Comparison of ENCODE assay signal across 7 mouse cellular contexts in genomic region chr7:105482426-105482825, GRCm38 (mm10). TPM values are rescaled to one million over a fixed set of nuclear protein-coding genes. Genes with fewer than 3 reads are reported as not detected.
DNase-seq lines count a peak whose midpoint lies in the region; ATAC-seq and TF ChIP-seq lines count a peak whose summit lies in the region.

No protein-coding gene starts in this region.

- peaks cover 6% of the 10 kb centered on the region for H3K27me3 ChIP-seq in forebrain, embryonic 13.5 days
- peaks cover 25% of the 10 kb centered on the region for H3K27me3 ChIP-seq in limb, embryonic 12.5 days
- H3K27me3 ChIP-seq in myocyte (ENCODE audit: control insufficient read depth, insufficient read depth, insufficient read length), result no peaks in the 10 kb centered on the region

- DNase-seq in heart, postnatal 25 days (ENCODE audit: low spot score), result peak; percentile 63
- DNase-seq in layer of hippocampus, postnatal 36 days, result no peak
- DNase-seq in spleen, postnatal 10 days (ENCODE audit: low spot score in 2 of 2), result no peak

- TF ChIP-seq POLR2A in cortical plate, adult 2 months (IDR thresholded peaks at IDR 0.05; ENCODE audit: extremely low read depth, insufficient read depth, low read length), result no peak
- peak; percentile 37 for TF ChIP-seq POLR2A in myocyte (IDR thresholded peaks at IDR 0.05; ENCODE audit: insufficient read length, low read depth)

- no peaks in the 10 kb centered on the region for H3K36me3 ChIP-seq in forebrain, embryonic 13.5 days (ENCODE audit: poor library complexity, severe bottlenecking)
- H3K36me3 ChIP-seq in limb, embryonic 12.5 days, result no peaks in the 10 kb centered on the region
- H3K36me3 ChIP-seq in myocyte (ENCODE audit: control insufficient read depth, insufficient read depth), result no peaks in the 10 kb centered on the region

- no peak for TF ChIP-seq CTCF in cortical plate, adult 2 months (IDR thresholded peaks at IDR 0.05; ENCODE audit: extremely low read depth, insufficient read depth, low read length)

- H3K79me2 ChIP-seq in myocyte (ENCODE audit: control insufficient read depth, insufficient read depth), result no peaks in the 10 kb centered on the region

- peak; percentile 41 for ATAC-seq in forebrain, embryonic 13.5 days
- peak; percentile 40; the same call in 1 of the 2 replicates for ATAC-seq in limb, embryonic 12.5 days (ENCODE audit: insufficient number of reproducible peaks, insufficient read depth, low FRiP score, low TSS enrichment, low read depth)

- H3K4me2 ChIP-seq in forebrain, embryonic 13.5 days, result peak overlapping the region; percentile 68
- H3K4me2 ChIP-seq in limb, embryonic 12.5 days, result peak overlapping the region; percentile 84
- peak overlapping the region; percentile 85 for H3K4me2 ChIP-seq in myocyte (ENCODE audit: low read depth)

- peaks cover 2% of the 10 kb centered on the region; the same call in 1 of the 2 replicates for H3K4me1 ChIP-seq in cortical plate, adult 2 months (ENCODE audit: control insufficient read depth, insufficient read depth, low read length)
- peaks cover 30% of the 10 kb centered on the region for H3K4me1 ChIP-seq in forebrain, embryonic 13.5 days
- H3K4me1 ChIP-seq in limb, embryonic 12.5 days (replicated peaks), result peaks cover 14% of the 10 kb centered on the region; the same call in 1 of the 2 replicates

- peak overlapping the region; percentile 96 for H3K27ac ChIP-seq in cortical plate, adult 2 months (ENCODE audit: insufficient read depth, low read length)
- no peak overlapping the region for H3K27ac ChIP-seq in forebrain, embryonic 13.5 days
- peak overlapping the region; percentile 62; the same call in 1 of the 2 replicates for H3K27ac ChIP-seq in limb, embryonic 12.5 days

- peak overlapping the region; percentile 46 for H3ac ChIP-seq in myocyte (ENCODE audit: control insufficient read depth, insufficient read length)

- H3K4me3 ChIP-seq in cortical plate, adult 2 months (ENCODE audit: insufficient read depth, low read length), result peak overlapping the region; percentile 20
- peak overlapping the region; percentile 45 for H3K4me3 ChIP-seq in forebrain, embryonic 13.5 days
- peak overlapping the region; percentile 47 for H3K4me3 ChIP-seq in limb, embryonic 12.5 days (replicated peaks)
- H3K4me3 ChIP-seq in myocyte, result peak overlapping the region; percentile 57

- H3K9ac ChIP-seq in forebrain, embryonic 13.5 days, result peak overlapping the region; percentile 69; the same call in 1 of the 2 replicates
- peak overlapping the region; percentile 70; the same call in 1 of the 2 replicates for H3K9ac ChIP-seq in limb, embryonic 12.5 days (replicated peaks)

- no peaks in the 10 kb centered on the region for H3K9me3 ChIP-seq in forebrain, embryonic 13.5 days (replicated peaks)
- no peaks in the 10 kb centered on the region for H3K9me3 ChIP-seq in limb, embryonic 12.5 days

- intact Hi-C loops in heart, postnatal 25 days (cut with DNase I), result loop anchor here (5.0 kb wide), 1 partner anchor 255 kb away; the partner anchor contains the start of genes Ilk and Rrp8

- 48% methylated on average over 8 of the region's 8 CpGs for WGBS in forebrain, embryonic 13.5 days
- WGBS in limb, embryonic 12.5 days, result 34% methylated on average over 8 of the region's 8 CpGs

TF ChIP-seq in myocyte, 11 proteins besides CTCF, POLR2A, EP300 and RAD21:
- TF ChIP-seq CEBPB (IDR thresholded peaks at IDR 0.05; ENCODE audit: insufficient read depth, poor library complexity, severe bottlenecking) (no peak), TCF3 (IDR thresholded peaks at IDR 0.05; ENCODE audit: insufficient read length, low read depth) (no peak), SRF (IDR thresholded peaks at IDR 0.05; ENCODE audit: control insufficient read depth, insufficient read length, low read depth) (no peak), USF1 (IDR thresholded peaks at IDR 0.05; ENCODE audit: low read depth) (no peak), REST (IDR thresholded peaks at IDR 0.05; ENCODE audit: insufficient read depth, insufficient read length) (no peak), MAX (IDR thresholded peaks at IDR 0.05; ENCODE audit: low read depth) (no peak), TCF12 (IDR thresholded peaks at IDR 0.05; ENCODE audit: insufficient read depth, poor library complexity, severe bottlenecking) (no peak), E2F4 (IDR thresholded peaks at IDR 0.05; ENCODE audit: insufficient read depth) (no peak), POLR2AphosphoS2 (IDR thresholded peaks at IDR 0.05; ENCODE audit: insufficient read length, low read depth) (no peak), MYOD1 (IDR thresholded peaks at IDR 0.05; ENCODE audit: control insufficient read depth in 1 of 3, insufficient read length in 2 of 3, low read depth in 2 of 3) (no peak), MYOG (IDR thresholded peaks at IDR 0.05; ENCODE audit: control insufficient read depth in 1 of 3, insufficient read depth in 1 of 3, insufficient read length in 2 of 3, low read depth in 2 of 3) (no peak)

RNA-seq across cellular contexts. Expression of gene Cavin3, which starts 0.3 kb away (rescaled TPM):
- polyA plus RNA-seq in cortical plate, adult 2 months (2012; rRNA removed), result 30.9 and 32.1 TPM in 2 replicates
- 18.2 and 19.7 TPM in 2 replicates for polyA plus RNA-seq in forebrain, embryonic 13.5 days (2015; fragmentation: Nextera tagmentation; extraction: Ambion mirVana)
- total RNA-seq in heart, postnatal 25 days (2021), result 10 to 100 TPM; 22.8 to 26.4 TPM
- 23.2 and 24.8 TPM in 2 replicates for polyA plus RNA-seq in limb, embryonic 12.5 days (2016; fragmentation: Nextera tagmentation; extraction: Ambion mirVana)
- polyA plus RNA-seq in myocyte (2012; fragmentation: generic; extraction: Trizol), result 88.4 TPM
- total RNA-seq in layer of hippocampus, postnatal 36 days (2021), result 10 to 100 TPM; 12.7 to 13.2 TPM

RNA-seq across cellular contexts. Expression of gene Cckbr, which starts 56.9 kb away (rescaled TPM):
- polyA plus RNA-seq in cortical plate, adult 2 months (2012; rRNA removed), result 99.5 and 100 TPM in 2 replicates
- 0.21 and 0.57 TPM in 2 replicates for polyA plus RNA-seq in forebrain, embryonic 13.5 days (2015; fragmentation: Nextera tagmentation; extraction: Ambion mirVana)
- not detected for total RNA-seq in heart, postnatal 25 days (2021)
- not detected in 2 replicates for polyA plus RNA-seq in limb, embryonic 12.5 days (2016; fragmentation: Nextera tagmentation; extraction: Ambion mirVana)
- not detected for polyA plus RNA-seq in myocyte (2012; fragmentation: generic; extraction: Trizol)
- total RNA-seq in layer of hippocampus, postnatal 36 days (2021), result 1 to 10 TPM; 5.9 to 6.6 TPM

Comparison
In these comparisons a context has a peak if more than half of its experiments do, and no peak if none do; other contexts are left out.
1. RNA of gene Cckbr, which starts 56.9 kb away (polyA plus RNA-seq): 99.5 to 100 TPM in cortical plate, adult 2 months; 0.21 to 0.57 TPM in forebrain, embryonic 13.5 days, not detected in limb, embryonic 12.5 days and not detected in myocyte (single experiment); every median in the first group is over 10 times any median in the second.
2. Peak in every context shown above with its lines, with median percentiles within 50 percentile points of each other: H3K4me3 ChIP-seq and H3K4me2 ChIP-seq.